Mouse (Mus musculus) fat pad, adult 2 months (tissue): Measurements from ENCODE around the gene Hspa1b.
"Not testable (repeated sequence)": the region's sequence is repeated elsewhere in the genome, so short reads cannot be mapped to it uniquely, and the experiment has no call there.

ENCODE experiments used
- DNase-seq: peaks from one replicate; pipeline ENCODE4 v3.0.0-alpha.2; 2011; ENCODE audit warnings: low read depth, low spot score; ENCODE audit errors: extremely low read depth

Hspa1b gene

GRCm38 (mm10) chr17:34959130-34959778 is at the start of gene Hspa1b:
Gene Hspa1b, minus strand, starts transcription at chr17:34959238.
- not testable (repeated sequence) for DNase-seq

- DNase-seq = no peak
Measured at GRCm38 (mm10) chr17:35007387-35007991, 48.5 kb upstream of the Hspa1b start.

- not testable (repeated sequence) for DNase-seq
Measured at GRCm38 (mm10) chr17:35005902-35006301, 46.9 kb upstream of the Hspa1b start.

GRCm38 (mm10) chr17:35005158-35005557 is 46.1 kb upstream of the Hspa1b start:
- no peak for DNase-seq

- no peak for DNase-seq
Measured at GRCm38 (mm10) chr17:35004075-35004717, 45.2 kb upstream of the Hspa1b start.

- no peak for DNase-seq
Measured at GRCm38 (mm10) chr17:35003022-35003838, 44.2 kb upstream of the Hspa1b start.

GRCm38 (mm10) chr17:35002153-35002865 is 43.3 kb upstream of the Hspa1b start:
- no peak for DNase-seq

GRCm38 (mm10) chr17:35001452-35002152 is 42.6 kb upstream of the Hspa1b start:
- DNase-seq = no peak

- no peak for DNase-seq
Measured at GRCm38 (mm10) chr17:35000717-35001451, 41.8 kb upstream of the Hspa1b start, which contains the start of gene Vars. Gene Vars, plus strand, starts transcription at chr17:35000987.

- DNase-seq = not testable (repeated sequence)
Measured at GRCm38 (mm10) chr17:34999871-35000716, 41.1 kb upstream of the Hspa1b start.

- DNase-seq = no peak
Measured at GRCm38 (mm10) chr17:34998526-34999430, 39.7 kb upstream of the Hspa1b start.

GRCm38 (mm10) chr17:34997142-34997483 is 38.1 kb upstream of the Hspa1b start:
- no peak for DNase-seq

- DNase-seq = no peak
Measured at GRCm38 (mm10) chr17:34996411-34997141, 37.5 kb upstream of the Hspa1b start.

GRCm38 (mm10) chr17:34995927-34996326 is 36.9 kb upstream of the Hspa1b start:
- DNase-seq = not testable (repeated sequence)

GRCm38 (mm10) chr17:34995192-34995591 is 36.2 kb upstream of the Hspa1b start:
- DNase-seq = not testable (repeated sequence)

- no peak for DNase-seq
Measured at GRCm38 (mm10) chr17:34994751-34995150, 35.7 kb upstream of the Hspa1b start.

- DNase-seq = no peak
Measured at GRCm38 (mm10) chr17:34984218-34984617, 25.2 kb upstream of the Hspa1b start.
